Mouse (Mus musculus): ENCODE measurements around the gene Rexo2. TPM values are rescaled to one million over a fixed set of nuclear protein-coding genes. Genes with fewer than 3 reads are reported as not detected.
"Not testable (repeated sequence)": the region's sequence is repeated elsewhere in the genome, so short reads cannot be mapped to it uniquely, and the experiment has no call there.

Gene Rexo2
- total RNA-seq (2021): 100 to 1,000 TPM in 1 of 2 experiments, 10 to 100 TPM in 1; 97.1 to 103 TPM
- long read RNA-seq, transcript Rexo2-205 (3 exons, 553 nt): minor isoform, 42 of 221 reads
- long read RNA-seq, transcript Rexo2-202 (4 exons, 1,780 nt): minor isoform, 12 of 221 reads
- long read RNA-seq, transcript Rexo2-201 (7 exons, 1,077 nt): major isoform, 148 of 221 reads
- long read RNA-seq, partial matches to known transcripts: 0 of 221 reads
- long read RNA-seq, other reads (novel, unspliced or antisense): 19 of 221 reads

DNA sequence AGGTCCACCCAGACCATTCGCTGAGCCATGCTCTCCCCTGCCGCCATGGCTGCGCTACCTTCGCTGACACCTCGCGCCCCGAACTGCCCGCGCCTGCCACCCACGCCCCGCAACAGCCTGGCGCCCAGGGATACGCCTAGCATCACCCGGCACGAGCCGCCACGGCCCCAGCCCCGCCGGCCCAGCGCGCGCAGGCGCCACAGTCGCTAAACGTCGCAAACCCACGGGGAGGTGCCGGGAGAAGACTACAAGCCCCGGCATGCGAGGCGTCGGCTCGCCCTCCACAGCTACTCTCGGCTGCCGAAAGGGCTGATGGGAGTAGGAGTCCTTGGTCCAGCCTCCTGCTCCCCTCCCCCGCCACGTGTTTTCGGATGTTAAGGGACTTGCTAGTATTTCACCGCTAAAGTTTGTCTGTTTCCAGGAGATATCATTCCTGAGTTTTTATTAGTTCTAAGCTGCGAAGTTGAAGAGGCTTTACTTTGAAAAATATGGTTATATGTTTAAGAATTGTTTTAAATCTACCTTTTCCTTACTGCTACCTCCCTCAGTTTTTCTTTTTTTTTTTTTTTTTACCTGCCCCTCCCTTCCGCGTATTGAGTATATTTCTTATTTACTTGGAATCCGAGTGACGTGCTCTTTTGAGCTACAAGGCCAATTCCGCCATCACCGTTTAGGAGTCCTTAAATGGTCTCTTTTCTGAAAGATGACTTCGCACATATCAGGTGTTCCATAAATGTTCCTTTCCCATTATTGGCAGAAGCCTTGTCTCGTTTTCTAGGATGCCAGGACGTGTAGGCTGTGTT lies at the start of gene Rexo2:
TSS of gene Rexo2 (minus strand) at position 213 of the 803 bp plus-strand sequence.
- DNase-seq (ENCODE audit: low spot score in 2 of 2): peak; percentile 93 to 95

DNA sequence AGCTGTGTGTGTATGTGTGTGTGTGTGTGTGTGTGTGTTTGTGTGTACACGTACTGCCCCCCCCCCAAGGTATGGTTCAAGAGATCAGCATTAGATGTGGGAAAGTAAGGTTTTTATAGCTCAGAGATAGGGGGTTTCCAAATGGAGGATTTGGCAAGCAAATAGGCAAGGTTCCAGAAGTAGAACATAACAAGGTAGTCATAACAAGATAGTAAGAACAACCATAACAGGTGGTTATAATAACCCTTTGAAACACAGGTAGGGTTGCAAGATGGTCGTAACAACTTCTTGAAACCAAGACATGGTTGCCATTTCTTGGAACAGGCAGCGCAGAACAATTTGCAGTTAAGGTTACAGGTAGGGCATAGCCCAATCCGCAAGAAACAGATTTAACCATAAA lies 46.1 kb upstream of the Rexo2 start:
- DNase-seq (ENCODE audit: low spot score in 2 of 2): no peak

DNA sequence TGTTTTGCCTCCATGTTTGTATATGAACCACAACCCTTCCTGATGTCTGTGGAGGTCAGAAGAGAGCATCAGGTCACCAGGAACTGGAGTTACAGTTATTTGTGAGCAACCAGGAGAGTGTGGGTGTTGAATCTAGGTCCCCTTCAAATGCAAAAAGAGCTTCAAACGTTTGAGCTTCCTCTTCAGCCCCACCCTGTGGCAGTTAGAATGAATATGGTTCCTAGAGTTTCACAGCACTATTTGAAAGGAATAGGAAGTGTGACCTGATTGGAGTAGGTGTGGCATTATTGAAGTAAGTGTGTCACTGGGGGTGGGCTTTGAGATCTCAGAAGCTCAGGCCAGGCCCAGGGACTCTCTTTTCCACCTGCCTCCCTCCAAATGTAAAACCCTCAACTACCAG lies 45.1 kb upstream of the Rexo2 start:
- no peak for DNase-seq (ENCODE audit: low spot score in 2 of 2)

DNA sequence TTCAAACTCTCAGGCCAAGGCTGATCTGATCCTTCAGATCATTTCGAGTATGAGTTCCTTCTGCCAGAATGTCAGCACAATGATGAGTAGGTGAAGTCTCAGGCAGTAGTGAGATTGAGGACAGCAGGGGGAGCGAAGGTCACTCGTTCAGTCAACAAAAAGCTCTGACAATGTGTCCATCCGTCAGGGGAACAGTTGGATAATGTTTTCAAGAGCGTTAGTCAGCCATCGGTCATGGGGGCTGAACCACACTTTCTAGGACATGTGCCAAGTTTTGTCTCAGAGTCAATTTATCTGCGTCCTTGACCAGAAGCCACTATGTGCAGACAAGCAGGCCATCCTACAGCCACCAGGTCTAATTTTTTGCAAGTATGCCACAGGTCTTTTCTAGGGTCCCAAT lies 40.0 kb upstream of the Rexo2 start:
- DNase-seq (ENCODE audit: low spot score in 2 of 2): not testable (repeated sequence)

DNA sequence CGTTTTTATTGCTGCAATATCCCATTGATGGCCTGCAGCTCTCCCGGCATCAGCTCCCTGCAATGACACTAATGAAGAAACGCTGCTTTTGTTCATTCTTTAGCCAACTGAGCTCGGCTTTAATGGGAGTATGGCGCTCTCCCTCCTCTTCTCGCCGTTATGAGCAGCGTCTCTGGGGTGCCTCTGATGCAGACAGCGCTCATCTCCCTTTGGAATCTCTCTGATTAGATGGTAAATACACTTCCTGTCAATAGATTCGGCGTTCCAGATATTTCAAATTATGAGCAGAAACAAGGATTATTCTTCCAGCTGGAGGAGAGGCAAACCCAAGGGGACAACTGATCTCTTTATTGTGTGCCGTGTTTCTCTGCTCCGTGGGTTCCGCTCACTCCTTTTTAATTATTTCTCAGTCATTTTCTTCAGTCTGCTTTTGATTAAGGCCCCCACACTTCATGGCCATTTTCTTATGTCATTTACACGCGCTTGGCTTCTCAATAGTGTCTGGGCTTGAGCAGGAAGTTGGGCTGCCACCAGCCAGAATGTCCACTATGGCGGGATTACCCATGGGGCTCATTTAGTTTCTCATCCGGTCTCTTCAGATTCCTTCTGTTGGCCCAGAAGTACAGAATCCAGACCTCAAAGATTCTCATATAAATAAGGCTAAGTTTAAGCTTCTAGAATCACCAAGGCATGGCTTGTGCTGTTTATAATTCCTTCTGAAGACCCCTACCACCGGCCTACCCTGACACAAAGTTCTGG lies 37.1 kb upstream of the Rexo2 start:
- DNase-seq (ENCODE audit: low spot score in 2 of 2): peak; percentile 16 to 29

DNA sequence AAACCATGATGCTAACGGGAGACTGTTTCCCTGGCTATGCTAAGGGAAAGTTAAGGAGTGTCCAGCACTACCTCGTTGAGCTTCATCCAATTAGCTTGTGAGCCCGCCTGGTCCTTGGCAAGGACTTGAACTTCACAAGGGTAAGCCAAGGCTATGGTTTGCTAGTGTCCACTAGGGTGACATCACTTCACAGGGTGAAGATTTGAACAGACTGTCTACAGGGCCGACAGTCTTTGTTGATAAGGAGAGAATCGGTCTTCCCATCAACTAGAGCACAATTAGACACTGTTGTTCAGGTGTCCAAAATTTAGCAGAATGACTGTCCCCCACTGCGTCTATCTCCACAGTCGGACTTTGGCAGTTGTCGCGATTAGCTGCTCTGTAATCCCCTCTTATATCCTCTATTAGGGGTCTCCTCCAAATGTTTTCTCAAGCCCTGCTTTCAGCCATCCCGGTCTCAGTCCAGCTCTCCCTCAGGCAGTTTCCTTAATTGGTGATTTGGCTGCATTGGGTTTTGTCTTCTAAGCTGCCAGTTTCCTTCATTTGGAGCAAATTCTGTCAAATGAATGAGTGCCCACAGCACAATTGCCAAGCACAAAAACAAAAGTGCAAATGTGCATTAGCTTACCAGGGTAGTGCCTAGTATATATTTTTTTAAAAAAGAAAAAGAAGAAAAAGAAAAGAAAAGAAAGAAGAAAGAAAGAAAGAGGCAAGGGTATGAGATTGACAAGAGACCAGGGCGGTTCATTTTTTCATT lies 36.4 kb upstream of the Rexo2 start:
- peak; percentile 9 to 13 for DNase-seq (ENCODE audit: low spot score in 2 of 2)

DNA sequence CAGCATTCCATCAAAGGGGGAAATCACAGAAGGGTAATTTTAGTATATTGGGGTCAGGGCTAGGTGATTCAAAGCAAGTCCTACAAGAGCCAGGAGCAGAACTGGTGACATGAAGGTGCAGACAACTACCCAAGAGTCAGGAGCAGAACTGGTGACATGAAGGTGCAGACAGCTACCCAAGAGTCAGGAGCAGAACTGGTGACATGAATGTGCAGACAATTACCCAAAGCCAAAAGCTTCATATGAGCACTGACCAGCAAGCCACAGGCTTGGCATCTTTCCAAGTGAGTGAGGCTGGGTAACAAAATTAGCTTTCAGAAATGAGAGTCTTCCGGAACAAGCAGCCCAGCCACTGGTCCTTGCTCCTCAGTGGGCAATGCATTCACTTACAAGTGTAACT lies 34.9 kb upstream of the Rexo2 start:
- DNase-seq (ENCODE audit: low spot score in 2 of 2): no peak

DNA sequence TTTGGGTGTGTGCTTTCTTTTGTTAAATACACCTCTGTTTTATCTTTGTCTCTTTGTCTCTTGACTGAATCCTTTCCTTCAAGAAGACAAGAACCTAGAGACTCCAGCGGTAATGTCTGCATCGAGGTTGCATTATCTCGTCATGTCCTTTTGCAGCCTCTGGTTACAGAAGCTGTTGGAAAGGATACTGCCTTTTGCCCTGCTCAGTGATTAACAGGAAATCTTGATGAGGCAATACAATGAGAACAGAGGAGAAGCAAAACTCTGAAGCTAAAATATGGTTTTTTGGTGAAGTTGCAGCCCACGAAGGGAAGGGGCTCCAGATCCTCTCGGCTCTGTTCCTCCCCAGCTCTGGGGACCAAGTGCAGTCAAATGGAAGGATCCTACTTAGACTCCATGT lies 29.7 kb upstream of the Rexo2 start:
- no peak for DNase-seq (ENCODE audit: low spot score in 2 of 2)

DNA sequence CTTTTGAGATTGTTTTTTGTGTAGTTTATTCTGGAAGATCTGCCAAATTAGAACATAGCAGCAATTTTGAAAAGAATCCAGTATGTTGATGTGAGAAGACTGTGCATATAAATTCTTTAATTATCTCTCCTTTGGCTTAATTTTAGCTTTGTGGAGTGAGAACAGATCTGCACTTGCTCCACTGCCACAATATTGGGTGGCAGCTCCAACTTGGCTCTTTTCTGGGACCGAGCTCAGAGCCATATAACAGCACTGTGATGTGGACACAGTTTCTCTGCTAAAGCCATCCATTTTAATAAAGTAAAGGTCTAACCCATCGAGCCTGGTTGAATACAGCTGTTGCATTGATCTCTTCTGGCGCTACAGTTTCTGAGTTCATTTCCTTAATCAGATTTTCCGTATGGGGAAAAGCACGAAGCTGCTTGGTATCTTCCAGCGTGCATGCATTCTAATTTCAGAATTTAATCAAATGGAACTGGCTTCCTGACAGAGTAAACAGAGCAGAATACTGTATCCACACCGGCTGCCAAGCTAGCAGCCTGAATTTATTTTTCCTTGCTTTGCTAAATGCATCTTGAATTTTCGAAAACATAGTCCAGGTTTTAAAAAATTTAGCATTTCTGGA lies 24.4 kb upstream of the Rexo2 start:
- DNase-seq (ENCODE audit: low spot score in 2 of 2): peak; percentile 10 to 25

DNA sequence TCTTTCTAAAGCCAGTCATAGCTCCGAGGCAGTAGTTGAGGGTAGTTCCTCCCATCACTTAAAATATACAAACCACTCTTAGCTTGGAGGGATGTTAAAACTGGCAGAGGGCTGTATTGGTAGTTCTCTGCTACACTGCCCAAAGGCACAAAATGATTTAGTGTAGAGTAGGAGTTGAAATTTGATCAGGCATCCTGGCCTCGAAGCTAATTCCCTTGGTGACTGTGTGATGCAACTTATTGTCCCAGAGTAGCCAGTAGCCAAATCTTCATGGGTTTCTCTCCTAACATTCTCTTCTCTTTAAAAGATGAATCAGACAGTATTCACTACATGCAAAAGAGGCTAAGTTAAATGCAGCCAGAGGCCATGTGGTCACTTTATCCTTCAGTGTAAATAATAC lies 22.6 kb upstream of the Rexo2 start:
- no peak for DNase-seq (ENCODE audit: low spot score in 2 of 2)

DNA sequence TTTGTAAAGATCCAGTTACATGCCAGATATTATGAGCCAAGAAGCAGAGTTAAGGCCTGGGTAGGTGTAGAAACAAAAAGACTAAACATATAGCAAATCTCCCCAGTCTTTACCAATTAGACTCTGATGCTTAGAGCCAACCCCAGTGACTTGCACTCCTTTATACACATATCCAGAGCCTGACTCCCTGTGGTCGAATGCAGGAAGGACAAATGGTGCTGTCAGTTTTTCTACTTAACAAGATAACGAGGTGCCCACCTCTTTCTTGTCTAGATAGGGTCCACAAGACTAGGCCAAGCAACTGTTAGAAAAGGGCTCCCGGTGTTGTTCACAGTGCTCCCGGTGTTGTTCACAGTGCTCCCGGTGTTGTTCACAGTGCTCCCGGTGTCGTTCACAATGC lies 20.8 kb upstream of the Rexo2 start:
- DNase-seq (ENCODE audit: low spot score in 2 of 2): no peak

DNA sequence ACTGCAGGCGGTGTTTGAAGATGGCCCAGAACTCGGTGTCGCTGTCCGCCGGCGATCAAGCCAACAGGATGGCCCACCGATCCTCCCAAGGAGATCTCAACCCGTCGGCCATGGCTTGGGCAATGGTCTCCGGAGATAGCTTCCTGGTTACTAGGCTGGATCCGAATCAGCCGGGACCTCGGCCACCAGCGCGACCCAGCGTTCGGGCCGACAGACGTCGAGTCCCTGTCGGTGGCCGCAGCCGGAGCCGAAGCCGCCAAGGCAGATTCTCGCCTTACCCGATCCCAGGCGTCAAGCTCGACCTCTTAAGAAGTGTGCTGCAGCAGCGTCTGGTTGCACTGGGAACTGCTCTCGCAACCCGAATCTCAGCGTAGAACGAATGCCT lies 15.1 kb upstream of the Rexo2 start:
- no peak for DNase-seq (ENCODE audit: low spot score in 2 of 2)

DNA sequence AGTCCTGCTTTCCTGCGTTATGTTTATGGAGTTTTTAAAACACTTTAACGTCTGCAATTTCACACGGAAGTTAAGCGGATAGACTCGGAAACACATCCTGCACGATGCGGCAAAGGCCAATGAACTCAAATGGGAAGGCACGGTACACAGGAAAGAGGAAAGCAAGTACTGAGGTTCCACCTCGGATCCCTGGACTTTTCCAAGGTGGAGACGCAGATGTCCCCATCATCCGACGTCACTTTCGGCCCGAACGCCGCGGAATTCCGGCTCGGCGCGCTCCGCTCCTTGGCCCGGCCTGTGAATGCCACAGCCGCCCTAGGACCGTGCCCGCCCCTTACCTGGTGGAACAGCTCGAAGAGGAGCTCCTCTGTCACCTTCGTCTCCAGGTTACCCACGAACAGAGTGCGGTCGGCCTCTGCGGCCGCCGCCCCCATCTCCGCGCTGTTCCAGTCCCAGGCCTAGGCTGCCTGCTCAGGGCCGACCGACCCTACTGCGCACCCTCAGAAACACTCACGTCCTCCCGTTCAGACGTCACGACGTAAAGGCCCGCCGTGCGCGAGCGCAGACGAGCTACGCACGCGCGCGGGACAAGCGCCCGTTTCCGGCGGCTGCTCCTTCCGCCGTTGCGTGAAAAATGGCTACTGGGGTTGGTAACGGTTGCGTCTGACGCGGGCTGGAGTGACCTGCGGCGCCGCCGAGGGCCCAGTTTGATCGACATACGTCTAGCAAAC lies 14.6 kb upstream of the Rexo2 start, which contains the start of the genes Rbm7 and Gm5617:
TSS of gene Rbm7 (minus strand) at position 483 of the 731 bp plus-strand sequence.
TSS of gene Gm5617 (plus strand) at position 626 of the 731 bp plus-strand sequence.
- DNase-seq (ENCODE audit: low spot score in 2 of 2): peak; percentile 94 to 95

DNA sequence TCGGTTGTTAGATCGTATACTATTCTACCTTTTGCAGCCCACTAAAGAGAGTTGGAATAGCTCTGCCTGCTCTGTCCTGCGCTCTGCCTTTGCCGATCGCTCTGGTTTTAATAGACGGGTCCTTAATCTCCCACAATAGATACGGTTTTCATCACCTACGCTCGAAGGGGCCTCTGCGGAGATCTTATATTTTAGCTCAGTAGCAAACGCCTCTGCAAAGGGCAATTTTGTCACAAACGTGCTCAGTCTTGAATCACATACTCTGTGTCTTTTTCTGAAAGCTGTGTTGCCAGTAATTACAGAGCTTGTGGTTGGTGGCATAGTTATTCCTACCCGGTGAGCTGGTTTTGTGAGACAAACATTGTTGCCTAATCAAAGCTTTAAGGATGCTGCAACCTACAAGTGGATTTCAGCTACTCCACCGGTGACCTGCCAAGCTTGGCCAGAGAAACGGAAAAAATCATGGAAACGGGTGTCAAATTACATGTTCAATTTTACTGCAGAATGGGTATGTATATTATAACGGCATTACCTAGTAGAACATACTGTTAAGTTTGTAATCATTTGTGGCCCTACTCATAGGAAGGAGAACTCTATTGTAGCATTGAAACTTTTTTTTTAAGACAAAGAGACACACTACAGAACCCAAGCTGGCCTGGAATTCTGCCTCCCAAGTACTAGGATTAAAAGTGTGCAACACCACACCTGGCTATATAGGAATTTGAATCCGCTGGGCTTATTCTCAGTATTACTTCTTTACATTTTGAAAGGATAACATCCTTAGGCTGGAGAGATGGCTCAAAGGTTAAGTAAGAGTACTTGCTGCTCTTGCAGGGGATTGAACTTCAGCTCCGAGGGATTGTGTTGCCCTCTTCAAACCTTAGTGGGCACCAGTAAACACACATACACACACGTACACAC lies 1.1 kb upstream of the Rexo2 start:
- DNase-seq (ENCODE audit: low spot score in 2 of 2): no peak

DNA sequence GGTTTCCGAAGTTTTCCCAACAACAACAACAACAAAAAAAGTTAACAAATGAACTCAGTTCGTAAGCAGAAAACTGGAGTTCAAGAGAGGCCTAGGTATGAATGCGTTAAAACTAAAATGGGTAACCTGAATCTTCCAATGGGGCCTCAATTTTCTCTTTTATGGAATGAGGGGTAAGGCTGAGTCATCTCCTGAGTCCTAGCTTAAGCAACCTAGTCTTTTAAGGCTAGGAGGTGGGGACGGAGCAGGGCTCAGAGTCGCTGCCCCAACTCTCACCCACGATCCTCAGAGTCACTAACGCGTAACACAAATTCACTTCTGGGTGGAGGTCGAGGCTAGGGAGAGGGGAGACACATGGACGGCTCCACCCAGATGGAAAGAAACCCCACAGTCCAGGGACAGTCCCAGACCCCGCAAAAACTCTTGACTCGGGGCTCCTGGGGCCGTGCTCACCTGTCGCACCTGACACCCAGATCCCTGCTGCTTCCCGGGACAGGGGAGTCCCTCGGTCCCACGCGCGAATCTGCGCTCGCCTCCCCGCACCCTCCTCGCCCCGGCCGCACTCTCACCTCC lies 499 bp downstream of the Rexo2 start:
- DNase-seq (ENCODE audit: low spot score in 2 of 2): no peak

DNA sequence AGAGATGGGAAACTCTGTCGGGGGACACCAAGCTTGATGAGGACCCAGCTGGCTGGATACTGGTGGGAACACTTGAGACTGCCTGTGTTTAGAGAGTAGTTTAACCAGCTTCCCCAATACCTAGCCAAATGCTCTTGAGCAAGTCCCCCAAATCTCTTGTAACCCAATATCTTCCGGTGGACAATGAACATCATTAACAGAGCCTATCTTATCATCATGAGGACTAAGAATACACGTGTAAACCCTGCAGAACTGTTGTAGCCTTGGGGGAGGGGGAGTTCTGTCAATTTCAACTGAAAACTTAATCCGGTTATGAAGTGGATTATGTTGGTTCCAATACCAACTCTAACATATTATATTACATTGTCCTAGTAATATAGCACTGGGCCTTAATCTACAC lies 1.6 kb downstream of the Rexo2 start:
- DNase-seq (ENCODE audit: low spot score in 2 of 2): no peak

DNA sequence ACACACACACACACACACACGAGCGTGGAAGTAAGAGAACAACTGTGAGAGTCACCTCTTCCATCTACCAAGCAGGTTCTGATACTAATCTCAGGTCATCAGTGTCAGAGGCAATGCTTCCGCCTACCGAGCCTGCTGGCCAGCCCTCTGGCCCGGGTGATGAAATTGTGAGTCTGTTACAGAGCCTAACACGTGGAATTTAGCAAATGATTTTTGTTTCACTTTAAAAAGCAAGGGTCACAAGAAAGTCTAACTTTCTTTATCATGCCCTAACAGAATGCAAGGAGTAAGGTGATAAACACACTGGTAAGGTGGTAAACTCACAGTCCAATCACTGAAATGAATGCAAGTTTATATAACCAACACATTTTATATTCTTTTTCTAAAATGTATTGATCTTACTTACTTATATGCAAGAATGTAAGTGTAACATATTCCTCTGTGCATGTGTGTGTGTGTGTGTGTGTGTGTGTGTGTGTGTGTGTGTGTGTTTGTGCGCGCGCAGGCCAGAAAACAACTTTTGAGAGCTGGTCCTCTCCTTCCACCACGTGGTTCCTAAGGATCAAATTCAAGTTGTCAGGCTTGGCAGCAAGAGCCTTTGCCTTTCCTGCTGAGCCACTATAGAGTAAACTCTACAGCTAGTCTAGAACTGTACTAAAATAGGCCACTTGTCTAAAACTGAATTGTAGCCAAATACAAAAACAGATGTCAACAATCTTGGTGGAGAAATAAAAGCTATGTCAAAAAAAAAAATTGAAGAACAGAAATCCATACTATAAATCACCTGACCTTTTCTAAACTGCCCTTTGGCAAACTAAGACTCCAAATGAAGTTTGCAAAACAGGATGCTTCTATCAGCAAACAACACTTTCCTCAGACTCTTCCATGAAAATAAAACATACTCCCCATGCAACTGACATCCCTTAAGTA lies 3.9 kb downstream of the Rexo2 start:
- DNase-seq (ENCODE audit: low spot score in 2 of 2): no peak
